ENCODE assay signal across 8 mouse cellular contexts in the genomic region with DNA sequence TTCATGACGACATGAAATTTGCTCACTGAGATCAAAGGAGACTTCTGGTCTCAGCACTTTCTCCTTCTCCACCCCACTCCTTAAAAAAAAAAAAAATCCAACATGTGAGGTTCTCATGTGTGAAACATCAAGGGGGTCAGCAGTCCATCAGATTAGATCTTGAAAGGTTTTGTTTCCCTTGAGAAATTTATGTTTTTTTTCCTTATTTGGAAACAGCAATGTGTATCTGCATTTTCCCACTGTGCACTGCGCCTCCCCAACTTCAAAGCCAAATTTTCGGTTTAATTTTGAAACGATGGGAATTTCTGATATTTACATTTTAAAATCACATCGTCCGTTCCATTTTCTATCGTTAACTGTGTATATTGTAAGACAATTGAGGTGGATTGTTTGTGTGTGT. TPM values are rescaled to one million over a fixed set of nuclear protein-coding genes. Genes with fewer than 3 reads are reported as not detected.
DNase-seq lines count a peak whose midpoint lies in the region; ATAC-seq and TF ChIP-seq lines count a peak whose summit lies in the region.

No protein-coding gene starts in this region.

- H3K79me2 ChIP-seq in CH12.LX (replicated peaks; ENCODE audit: control insufficient read depth, extremely low read depth, insufficient read depth, poor library complexity, severe bottlenecking): peaks cover 9% of the 10 kb centered on the region

- DNase-seq in gastrocnemius, adult 2 months: no peak
- DNase-seq in gastrocnemius, postnatal 14 days: no peak
- DNase-seq in CH12.LX (ENCODE audit: extremely low read depth): no peak
- no peak for DNase-seq in forebrain, embryonic 14.5 days (ENCODE audit: low spot score)
- no peak for DNase-seq in liver, embryonic 13.5 days
- no peak for DNase-seq in testis, postnatal 14 days (ENCODE audit: low spot score)
- no peak for DNase-seq in right cerebral cortex, postnatal 14 days
- DNase-seq in kidney, postnatal 14 days: no peak

- no peak for TF ChIP-seq RAD21 in CH12.LX (IDR thresholded peaks at IDR 0.05; ENCODE audit: low read depth, low read length)

- dilution Hi-C loops in CH12.LX (cut with MboI; ENCODE audit: extremely low pct_ligation_motif_present, extremely low pct_unique_long_range_greater_than_20kb, low sequenced_read_pairs): no loop called here

- TF ChIP-seq POLR2A in CH12.LX (IDR thresholded peaks at IDR 0.05; ENCODE audit: low read depth, low read length): no peak

- H3K27ac ChIP-seq in gastrocnemius, adult 2 months: peak overlapping the region; percentile 91
- H3K27ac ChIP-seq in CH12.LX (ENCODE audit: insufficient read depth, low read depth): no peak overlapping the region
- H3K27ac ChIP-seq in forebrain, embryonic 14.5 days (ENCODE audit: low read depth, low read length): peak overlapping the region; percentile 96
- peak overlapping the region; percentile 83; the same call in 1 of the 2 replicates for H3K27ac ChIP-seq in liver, embryonic 13.5 days

- intact Hi-C loops in gastrocnemius, adult 2 months (cut with DNase I): loop anchor here (5.0 to 10.0 kb wide), 2 partner anchors 582 to 634 kb away; no protein-coding TSS in a partner anchor
- intact Hi-C loops in gastrocnemius, postnatal 14 days (cut with DNase I; ENCODE audit: low total_unique reads): no loop called here

- peaks cover 0 to 4% of the 10 kb centered on the region in 2 experiments for H3K36me3 ChIP-seq in CH12.LX (replicated peaks in 1 of 2; ENCODE audit: control insufficient read depth in 1 of 2, insufficient read depth in 1 of 2, low read length in 1 of 2)
- H3K36me3 ChIP-seq in forebrain, embryonic 14.5 days (ENCODE audit: control insufficient read depth, insufficient read depth, low read length): no peaks in the 10 kb centered on the region
- no peaks in the 10 kb centered on the region for H3K36me3 ChIP-seq in liver, embryonic 13.5 days

- peak overlapping the region; percentile 89 for H3K4me3 ChIP-seq in gastrocnemius, adult 2 months
- peak overlapping the region in 2 of 3 experiments; percentile 88 to 89 for H3K4me3 ChIP-seq in CH12.LX (replicated peaks in 1 of 3; ENCODE audit: low read depth in 2 of 3, low read length in 2 of 3, poor library complexity in 1 of 3)
- peak overlapping the region; percentile 100 for H3K4me3 ChIP-seq in forebrain, embryonic 14.5 days (ENCODE audit: low read depth, low read length)
- peak overlapping the region; percentile 96 for H3K4me3 ChIP-seq in liver, embryonic 13.5 days (replicated peaks)

- H3K9me3 ChIP-seq in CH12.LX (replicated peaks; ENCODE audit: low read length): no peaks in the 10 kb centered on the region
- no peaks in the 10 kb centered on the region for H3K9me3 ChIP-seq in forebrain, embryonic 14.5 days (replicated peaks; ENCODE audit: control insufficient read depth, low read length)
- H3K9me3 ChIP-seq in liver, embryonic 13.5 days (replicated peaks): no peaks in the 10 kb centered on the region

- ATAC-seq in forebrain, embryonic 14.5 days: no peak
- ATAC-seq in liver, embryonic 13.5 days (ENCODE audit: low read depth): no peak

- H3K4me1 ChIP-seq in CH12.LX (ENCODE audit: control insufficient read depth in 1 of 2, insufficient read depth in 2 of 2): peaks cover 3 to 20% of the 10 kb centered on the region in 2 experiments; a peak in 3 of 4 replicates
- H3K4me1 ChIP-seq in forebrain, embryonic 14.5 days (ENCODE audit: control insufficient read depth, insufficient read depth, low read length): peaks cover 5% of the 10 kb centered on the region; the same call in 1 of the 2 replicates
- peaks cover 22% of the 10 kb centered on the region for H3K4me1 ChIP-seq in liver, embryonic 13.5 days (replicated peaks)

- H3K9ac ChIP-seq in CH12.LX (ENCODE audit: insufficient read depth, low read depth): peak overlapping the region; percentile 60; the same call in 1 of the 2 replicates
- H3K9ac ChIP-seq in forebrain, embryonic 14.5 days (ENCODE audit: low read length): peak overlapping the region; percentile 98
- H3K9ac ChIP-seq in liver, embryonic 13.5 days: peak overlapping the region; percentile 96

- in situ Hi-C loops in CH12.LX (cut with MboI; ENCODE audit: low pct_ligation_motif_present, low pct_unique_long_range_greater_than_20kb, low sequenced_read_pairs): loop anchor here (25.0 kb wide), 1 partner anchor 587 kb away; no protein-coding TSS in a partner anchor

- peak overlapping the region; percentile 63 for H3K4me2 ChIP-seq in CH12.LX (ENCODE audit: insufficient read depth, low read depth, poor library complexity, severe bottlenecking)
- peak overlapping the region; percentile 62 for H3K4me2 ChIP-seq in forebrain, embryonic 14.5 days (ENCODE audit: low read length)
- H3K4me2 ChIP-seq in liver, embryonic 13.5 days: peak overlapping the region; percentile 78

- H3K27me3 ChIP-seq in CH12.LX (replicated peaks): peaks cover 5% of the 10 kb centered on the region
- no peaks in the 10 kb centered on the region for H3K27me3 ChIP-seq in forebrain, embryonic 14.5 days (replicated peaks; ENCODE audit: control insufficient read depth, insufficient read depth, low read length)
- H3K27me3 ChIP-seq in liver, embryonic 13.5 days: no peaks in the 10 kb centered on the region

- no peak for TF ChIP-seq CTCF in gastrocnemius, adult 2 months (IDR thresholded peaks at IDR 0.05)
- no peak for TF ChIP-seq CTCF in CH12.LX (conservative IDR thresholded peaks at IDR 0.05 in 1 of 2, IDR thresholded peaks at IDR 0.05 in 1 of 2; ENCODE audit: low read depth in 2 of 2, low read length in 2 of 2)

- 0 out of 2 replicates have a peak, but pooled peaks have one; percentile 28 for TF ChIP-seq EP300 in CH12.LX (IDR thresholded peaks at IDR 0.05; ENCODE audit: low read length)

- WGBS in forebrain, embryonic 14.5 days: 4% methylated on average over 7 of the region's 7 CpGs
- 9% methylated on average over 7 of the region's 7 CpGs for WGBS in liver, embryonic 13.5 days (ENCODE audit: insufficient replicate concordance)

TF ChIP-seq in CH12.LX, 34 proteins besides CTCF, POLR2A, EP300 and RAD21:
- no peak for TF ChIP-seq SMC3 (IDR thresholded peaks at IDR 0.05; ENCODE audit: low read depth, low read length)
- TF ChIP-seq RCOR1 (conservative IDR thresholded peaks at IDR 0.05; ENCODE audit: low read depth, low read length): 0 out of 2 replicates have a peak, but pooled peaks have one; percentile 34

RNA-seq across cellular contexts. Expression of a gene that starts 1.0 kb away (rescaled TPM):
- 10 to 100 TPM; 35.8 to 44.4 TPM for total RNA-seq in gastrocnemius, adult 2 months (2021)
- total RNA-seq in gastrocnemius, postnatal 14 days (2021): 10 to 100 TPM; 45.0 to 50.2 TPM
- total RNA-seq in CH12.LX (2012; rRNA removed): 30.6 and 37.7 TPM in 2 replicates
- 22.1 and 26.3 TPM in 2 replicates for total RNA-seq in CH12.LX (2014; rRNA removed)
- 29.6 and 35.8 TPM in 2 replicates for polyA plus RNA-seq in CH12.LX (2012; ENCODE audit: insufficient read length, low read depth)
- 35.2 and 41.1 TPM in 2 replicates for polyA plus RNA-seq in forebrain, embryonic 14.5 days (2014; fragmentation: Nextera tagmentation; extraction: Ambion mirVana)
- polyA plus RNA-seq in liver, embryonic 13.5 days (2015; fragmentation: Nextera tagmentation; extraction: Ambion mirVana): 8.2 and 9.4 TPM in 2 replicates

RNA-seq across cellular contexts. Expression of a gene that starts 9.9 kb away (rescaled TPM):
- total RNA-seq in gastrocnemius, adult 2 months (2021): 10 to 100 TPM; 15.5 to 19.3 TPM
- total RNA-seq in gastrocnemius, postnatal 14 days (2021): 10 to 100 TPM; 12.3 to 15.7 TPM
- total RNA-seq in CH12.LX (2012; rRNA removed) (59.5 and 61.3 TPM in 2 replicates), CH12.LX (2014; rRNA removed) (89.5 and 94.4 TPM in 2 replicates)
- polyA plus RNA-seq in CH12.LX (2012; ENCODE audit: insufficient read length, low read depth): 72.9 and 80.2 TPM in 2 replicates
- polyA plus RNA-seq in forebrain, embryonic 14.5 days (2014; fragmentation: Nextera tagmentation; extraction: Ambion mirVana): 79.2 and 82.8 TPM in 2 replicates
- 33.4 and 33.8 TPM in 2 replicates for polyA plus RNA-seq in liver, embryonic 13.5 days (2015; fragmentation: Nextera tagmentation; extraction: Ambion mirVana)
